Mouse (Mus musculus): ENCODE results near the gene Olfr311. TPM values are rescaled to one million over a fixed set of nuclear protein-coding genes. Genes with fewer than 3 reads are reported as not detected.
"Not testable (repeated sequence)": the region's sequence is repeated elsewhere in the genome, so short reads cannot be mapped to it uniquely, and the experiment has no call there.

Olfr311 gene
- polyA plus RNA-seq, 1 experiment: not detected

- DNase-seq (ENCODE audit: low read depth): no peak
- no peak for TF ChIP-seq CTCF (IDR thresholded peaks at IDR 0.05; ENCODE audit: borderline replicate concordance, extremely low read depth, insufficient read depth, insufficient read length)
- TF ChIP-seq POLR2A (IDR thresholded peaks at IDR 0.05; ENCODE audit: borderline replicate concordance, extremely low read depth, insufficient read depth, insufficient read length, poor library complexity, severe bottlenecking): no peak
Measured at GRCm38 (mm10) chr11:58815676-58816075, 23.4 kb upstream of the Olfr311 start.

- DNase-seq (ENCODE audit: low read depth): not testable (repeated sequence)
Measured at GRCm38 (mm10) chr11:58828937-58829336, 10.1 kb upstream of the Olfr311 start, which contains the start of gene Olfr312. Gene Olfr312, plus strand, starts transcription at chr11:58829237.

GRCm38 (mm10) chr11:58829764-58830163, 9.3 kb upstream of the Olfr311 start:
- no peak for DNase-seq (ENCODE audit: low read depth)
- TF ChIP-seq POLR2A (IDR thresholded peaks at IDR 0.05; ENCODE audit: borderline replicate concordance, extremely low read depth, insufficient read depth, insufficient read length, poor library complexity, severe bottlenecking) (no peak), CTCF (IDR thresholded peaks at IDR 0.05; ENCODE audit: borderline replicate concordance, extremely low read depth, insufficient read depth, insufficient read length) (no peak)

GRCm38 (mm10) chr11:58832541-58832940, 6.5 kb upstream of the Olfr311 start:
- not testable (repeated sequence) for DNase-seq (ENCODE audit: low read depth)

- TF ChIP-seq CTCF (IDR thresholded peaks at IDR 0.05; ENCODE audit: borderline replicate concordance, extremely low read depth, insufficient read depth, insufficient read length) (no peak), POLR2A (IDR thresholded peaks at IDR 0.05; ENCODE audit: borderline replicate concordance, extremely low read depth, insufficient read depth, insufficient read length, poor library complexity, severe bottlenecking) (peak; percentile 31; the same call in 1 of the 2 replicates)
- DNase-seq (ENCODE audit: low read depth): peak; percentile 99
Measured at GRCm38 (mm10) chr11:58846919-58847461, 7.9 kb downstream of the Olfr311 start, which contains the start of gene Gm12258. Gene Gm12258, plus strand, starts transcription at chr11:58847158.

- no peak for DNase-seq (ENCODE audit: low read depth)
Measured at GRCm38 (mm10) chr11:58847636-58848035, 8.6 kb downstream of the Olfr311 start.

GRCm38 (mm10) chr11:58849731-58850130, 10.7 kb downstream of the Olfr311 start:
- DNase-seq (ENCODE audit: low read depth): no peak
- TF ChIP-seq POLR2A (IDR thresholded peaks at IDR 0.05; ENCODE audit: borderline replicate concordance, extremely low read depth, insufficient read depth, insufficient read length, poor library complexity, severe bottlenecking) (no peak), CTCF (IDR thresholded peaks at IDR 0.05; ENCODE audit: borderline replicate concordance, extremely low read depth, insufficient read depth, insufficient read length) (no peak)

More at GRCm38 (mm10) chr11:58847636-58848035, 8.6 kb downstream of the Olfr311 start:
- TF ChIP-seq POLR2A (IDR thresholded peaks at IDR 0.05; ENCODE audit: borderline replicate concordance, extremely low read depth, insufficient read depth, insufficient read length, poor library complexity, severe bottlenecking) (no peak), CTCF (IDR thresholded peaks at IDR 0.05; ENCODE audit: borderline replicate concordance, extremely low read depth, insufficient read depth, insufficient read length) (no peak)

- DNase-seq (ENCODE audit: low read depth): no peak
- no peak for TF ChIP-seq POLR2A (IDR thresholded peaks at IDR 0.05; ENCODE audit: borderline replicate concordance, extremely low read depth, insufficient read depth, insufficient read length, poor library complexity, severe bottlenecking)
- TF ChIP-seq CTCF (IDR thresholded peaks at IDR 0.05; ENCODE audit: borderline replicate concordance, extremely low read depth, insufficient read depth, insufficient read length): no peak
Measured at GRCm38 (mm10) chr11:58860744-58861143, 21.7 kb downstream of the Olfr311 start.

- DNase-seq (ENCODE audit: low read depth): peak; percentile 92
- TF ChIP-seq POLR2A (IDR thresholded peaks at IDR 0.05; ENCODE audit: borderline replicate concordance, extremely low read depth, insufficient read depth, insufficient read length, poor library complexity, severe bottlenecking) (0 out of 2 replicates have a peak, but pooled peaks have one; percentile 9), CTCF (IDR thresholded peaks at IDR 0.05; ENCODE audit: borderline replicate concordance, extremely low read depth, insufficient read depth, insufficient read length) (no peak)
Measured at GRCm38 (mm10) chr11:58867039-58867953, 28.2 kb downstream of the Olfr311 start, which contains the start of gene 2810021J22Rik. Gene 2810021J22Rik, plus strand, starts transcription at chr11:58867216.

- no peak for DNase-seq (ENCODE audit: low read depth)
- TF ChIP-seq CTCF (IDR thresholded peaks at IDR 0.05; ENCODE audit: borderline replicate concordance, extremely low read depth, insufficient read depth, insufficient read length) (no peak), POLR2A (IDR thresholded peaks at IDR 0.05; ENCODE audit: borderline replicate concordance, extremely low read depth, insufficient read depth, insufficient read length, poor library complexity, severe bottlenecking) (no peak)
Measured at GRCm38 (mm10) chr11:58867954-58868330, 28.9 kb downstream of the Olfr311 start.

- no peak for TF ChIP-seq POLR2A (IDR thresholded peaks at IDR 0.05; ENCODE audit: borderline replicate concordance, extremely low read depth, insufficient read depth, insufficient read length, poor library complexity, severe bottlenecking)
- no peak for TF ChIP-seq CTCF (IDR thresholded peaks at IDR 0.05; ENCODE audit: borderline replicate concordance, extremely low read depth, insufficient read depth, insufficient read length)
- DNase-seq (ENCODE audit: low read depth): no peak
Measured at GRCm38 (mm10) chr11:58870961-58871360, 31.9 kb downstream of the Olfr311 start.

- no peak for TF ChIP-seq POLR2A (IDR thresholded peaks at IDR 0.05; ENCODE audit: borderline replicate concordance, extremely low read depth, insufficient read depth, insufficient read length, poor library complexity, severe bottlenecking)
- TF ChIP-seq CTCF (IDR thresholded peaks at IDR 0.05; ENCODE audit: borderline replicate concordance, extremely low read depth, insufficient read depth, insufficient read length): no peak
- no peak for DNase-seq (ENCODE audit: low read depth)
Measured at GRCm38 (mm10) chr11:58883756-58884155, 44.7 kb downstream of the Olfr311 start.
